Mouse (Mus musculus): ENCODE measurements at regions not wholly inside any gene's neighbourhood (a gene's known extent, or its start where the extent isn't known, plus 50 kb on each side); places are given as distances from the start of the nearest gene placed in this dataset.

DNA sequence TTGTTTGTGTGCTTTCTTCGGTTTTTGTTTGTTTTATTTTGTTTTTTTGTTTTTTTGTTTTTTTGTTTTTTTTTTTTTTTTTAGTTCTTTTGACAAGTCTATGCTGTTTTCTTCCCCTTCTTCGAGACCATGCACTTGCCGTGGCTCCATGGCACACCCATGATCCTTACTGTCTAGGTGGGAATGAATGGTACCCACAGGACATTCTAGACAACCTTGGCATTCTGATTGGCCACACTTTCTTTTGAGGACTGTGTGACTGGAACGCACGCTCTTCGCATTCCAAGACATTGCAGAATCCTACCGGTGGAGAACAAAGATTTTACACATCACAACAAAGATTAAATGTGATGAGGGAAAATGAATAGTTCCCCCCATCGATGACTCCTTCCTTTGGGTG, 340.1 kb downstream of the Adgrl2 start:
- H3K36me3 ChIP-seq: no peaks in the 10 kb centered on the region
- no peaks in the 10 kb centered on the region for H3K27me3 ChIP-seq (replicated peaks)
- H3K9ac ChIP-seq: no peak overlapping the region
- no peak overlapping the region for H3K4me2 ChIP-seq
- no peak for ATAC-seq
- no peaks in the 10 kb centered on the region for H3K9me3 ChIP-seq (replicated peaks)
- H3K4me3 ChIP-seq: no peak overlapping the region
- 77% methylated on average over 8 of the region's 8 CpGs for WGBS (ENCODE audit: insufficient replicate concordance)
- no peak overlapping the region for H3K27ac ChIP-seq
- no peaks in the 10 kb centered on the region for H3K4me1 ChIP-seq

GRCm38 (mm10) chr3:148644924-148645323, 345.4 kb downstream of the Adgrl2 start:
- ATAC-seq: no peak

GRCm38 (mm10) chr3:148641581-148641980, 348.8 kb downstream of the Adgrl2 start:
- Histone ChIP-seq H3K4me3 (no peak overlapping the region), H3K36me3 (no peaks in the 10 kb centered on the region), H3K27ac (no peak overlapping the region), H3K4me1 (no peaks in the 10 kb centered on the region), H3K9ac (no peak overlapping the region), H3K27me3 (replicated peaks) (no peaks in the 10 kb centered on the region), H3K4me2 (no peak overlapping the region), H3K9me3 (replicated peaks) (no peaks in the 10 kb centered on the region)
- WGBS (ENCODE audit: insufficient replicate concordance): 57% methylated on average over 3 of the region's 3 CpGs
- ATAC-seq: no peak

More at GRCm38 (mm10) chr3:148644924-148645323, 345.4 kb downstream of the Adgrl2 start:
- H3K9ac ChIP-seq: no peak overlapping the region
- H3K27ac ChIP-seq: no peak overlapping the region
- no peaks in the 10 kb centered on the region for H3K27me3 ChIP-seq (replicated peaks)
- H3K9me3 ChIP-seq (replicated peaks): no peaks in the 10 kb centered on the region
- no peak overlapping the region for H3K4me3 ChIP-seq
- H3K4me2 ChIP-seq: no peak overlapping the region
- WGBS (ENCODE audit: insufficient replicate concordance): 71% methylated on average over 5 of the region's 5 CpGs
- no peaks in the 10 kb centered on the region for H3K4me1 ChIP-seq
- H3K36me3 ChIP-seq: no peaks in the 10 kb centered on the region

DNA sequence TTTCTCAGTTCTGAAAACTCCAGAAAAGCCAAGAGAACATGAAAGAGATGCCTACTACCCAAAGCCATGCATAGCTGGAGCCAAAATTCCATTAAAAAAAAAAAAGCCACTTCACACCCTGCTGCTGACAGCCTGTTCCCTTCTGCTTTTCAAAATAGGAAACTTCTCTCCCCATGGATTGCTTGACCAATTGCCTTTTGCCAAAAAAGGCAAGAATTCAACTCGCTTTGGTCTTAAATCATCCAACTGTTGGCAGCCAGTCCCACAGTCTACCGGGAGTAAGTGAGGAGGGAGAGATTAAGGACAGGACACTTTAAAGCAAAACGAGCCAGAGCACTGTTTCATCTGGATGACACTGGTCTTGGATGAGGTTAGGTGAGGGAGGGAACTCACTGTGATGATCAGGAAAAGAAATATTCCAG, 349.7 kb downstream of the Adgrl2 start:
- Histone ChIP-seq H3K4me1 (no peaks in the 10 kb centered on the region), H3K4me3 (no peak overlapping the region), H3K27me3 (replicated peaks) (no peaks in the 10 kb centered on the region), H3K4me2 (no peak overlapping the region), H3K27ac (no peak overlapping the region), H3K36me3 (no peaks in the 10 kb centered on the region), H3K9me3 (replicated peaks) (no peaks in the 10 kb centered on the region), H3K9ac (no peak overlapping the region)
- 52% methylated on average over 3 of the region's 3 CpGs for whole genome bisulfite sequencing (ENCODE audit: insufficient replicate concordance)
- no peak for ATAC-seq

DNA sequence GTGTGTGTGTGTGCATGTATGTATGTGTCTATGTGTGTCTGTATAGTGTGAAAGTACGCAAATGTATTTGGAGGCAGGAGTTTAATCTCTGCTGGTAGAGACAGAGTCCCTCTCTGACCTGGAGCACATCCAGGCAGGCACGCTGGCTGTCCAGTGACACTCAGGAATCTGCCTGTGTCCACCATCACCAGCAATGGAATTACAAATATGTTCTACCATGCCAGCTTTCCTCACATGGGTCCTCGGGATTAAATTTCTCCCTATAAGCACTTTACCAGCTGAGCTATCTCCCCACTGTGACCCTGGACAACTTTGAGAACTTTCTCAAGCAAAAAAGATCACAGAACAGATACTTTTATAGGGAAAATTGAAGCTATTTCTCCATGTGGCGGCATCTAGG, 355.3 kb downstream of the Adgrl2 start:
- no peak overlapping the region for H3K9ac ChIP-seq
- H3K9me3 ChIP-seq (replicated peaks): no peaks in the 10 kb centered on the region
- H3K27ac ChIP-seq: no peak overlapping the region
- H3K4me3 ChIP-seq: no peak overlapping the region
- no peak overlapping the region for H3K4me2 ChIP-seq
- 67% methylated on average over 4 of the region's 4 CpGs for WGBS (ENCODE audit: insufficient replicate concordance)
- H3K27me3 ChIP-seq (replicated peaks): no peaks in the 10 kb centered on the region
- H3K36me3 ChIP-seq: no peaks in the 10 kb centered on the region
- no peaks in the 10 kb centered on the region for H3K4me1 ChIP-seq
- ATAC-seq: no peak

GRCm38 (mm10) chr3:148634352-148634751, 356.0 kb downstream of the Adgrl2 start:
- no peak overlapping the region for H3K9ac ChIP-seq
- no peak overlapping the region for H3K27ac ChIP-seq
- no peak overlapping the region for H3K4me2 ChIP-seq
- no peak overlapping the region for H3K4me3 ChIP-seq
- H3K9me3 ChIP-seq (replicated peaks): no peaks in the 10 kb centered on the region
- H3K4me1 ChIP-seq: no peaks in the 10 kb centered on the region
- 60% methylated on average over 3 of the region's 3 CpGs for WGBS (ENCODE audit: insufficient replicate concordance)
- ATAC-seq: no peak
- H3K27me3 ChIP-seq (replicated peaks): no peaks in the 10 kb centered on the region
- H3K36me3 ChIP-seq: no peaks in the 10 kb centered on the region

DNA sequence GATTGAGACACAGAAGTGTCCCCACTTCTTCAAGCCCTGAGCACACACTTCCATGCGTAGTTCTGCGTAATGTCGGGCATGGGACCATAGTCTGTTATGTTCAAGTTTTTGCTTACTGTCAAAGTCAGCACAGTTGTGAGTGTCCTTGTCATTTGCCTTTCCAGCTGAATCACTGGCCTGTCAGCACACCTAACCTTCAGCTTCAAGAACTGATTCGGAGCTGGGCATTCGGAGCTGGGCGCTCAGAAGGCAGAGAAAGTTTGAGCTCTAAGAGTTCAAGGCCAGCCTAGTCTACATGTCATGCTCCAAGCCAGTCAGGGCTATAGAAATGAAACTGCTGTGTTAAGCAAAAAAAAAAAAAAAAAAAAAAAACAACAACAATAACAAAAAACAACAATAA, 357.1 kb downstream of the Adgrl2 start:
- H3K9me3 ChIP-seq (replicated peaks): no peaks in the 10 kb centered on the region
- H3K4me2 ChIP-seq: no peak overlapping the region
- 72% methylated on average over 6 of the region's 6 CpGs for WGBS (ENCODE audit: insufficient replicate concordance)
- no peaks in the 10 kb centered on the region for H3K4me1 ChIP-seq
- H3K36me3 ChIP-seq: no peaks in the 10 kb centered on the region
- no peak overlapping the region for H3K27ac ChIP-seq
- H3K27me3 ChIP-seq (replicated peaks): no peaks in the 10 kb centered on the region
- ATAC-seq: no peak
- no peak overlapping the region for H3K9ac ChIP-seq
- no peak overlapping the region for H3K4me3 ChIP-seq

- no peaks in the 10 kb centered on the region for H3K36me3 ChIP-seq
- H3K4me2 ChIP-seq: no peak overlapping the region
- 77% methylated on average over 2 of the region's 2 CpGs for WGBS (ENCODE audit: insufficient replicate concordance)
- no peaks in the 10 kb centered on the region for H3K4me1 ChIP-seq
- H3K27ac ChIP-seq: no peak overlapping the region
- no peak for ATAC-seq
- no peak overlapping the region for H3K4me3 ChIP-seq
- H3K27me3 ChIP-seq (replicated peaks): no peaks in the 10 kb centered on the region
- no peaks in the 10 kb centered on the region for H3K9me3 ChIP-seq (replicated peaks)
- no peak overlapping the region for H3K9ac ChIP-seq
These were observed 357.9 kb downstream of the Adgrl2 start for GRCm38 (mm10) chr3:148632449-148632848.

DNA sequence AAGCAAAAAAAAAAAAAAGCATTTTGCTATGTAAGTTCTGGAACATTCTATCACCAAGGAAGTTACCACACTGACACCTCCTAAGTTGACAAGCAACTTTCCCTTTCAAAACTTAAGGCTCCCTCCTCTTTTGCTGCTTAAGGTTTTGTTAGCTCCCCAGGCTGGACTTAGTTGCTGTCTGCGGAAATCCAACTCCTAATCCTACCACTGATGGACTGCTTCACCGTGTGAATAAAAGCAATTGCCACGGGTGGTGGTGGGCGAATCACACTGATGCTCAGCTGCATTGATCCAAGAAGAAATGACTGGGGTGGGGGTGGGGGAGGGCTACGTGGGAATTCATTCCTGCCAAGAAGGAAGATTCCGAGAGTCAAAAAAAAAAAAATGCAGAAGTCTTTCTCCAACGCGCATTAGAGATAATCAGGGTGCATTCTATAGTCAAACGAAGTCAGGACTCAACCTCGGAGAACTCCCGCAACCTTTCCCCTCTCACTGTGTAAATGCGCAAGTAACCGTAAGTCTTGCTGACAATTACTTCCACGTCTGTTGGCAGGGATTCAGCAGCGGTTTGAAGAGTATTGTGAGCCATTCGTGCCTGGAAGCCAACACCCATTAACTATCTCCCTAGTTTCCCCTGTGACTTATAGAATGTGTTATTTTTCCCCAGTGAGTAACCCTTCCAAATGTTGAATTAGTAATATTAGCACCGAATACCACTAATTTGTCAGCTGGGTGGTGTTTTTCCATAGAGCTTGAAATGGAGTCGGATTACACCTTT, 358.8 kb downstream of the Adgrl2 start:
- Histone ChIP-seq H3K9me3 (replicated peaks) (no peaks in the 10 kb centered on the region), H3K36me3 (no peaks in the 10 kb centered on the region), H3K4me2 (no peak overlapping the region), H3K27me3 (replicated peaks) (no peaks in the 10 kb centered on the region), H3K27ac (no peak overlapping the region), H3K4me3 (no peak overlapping the region), H3K4me1 (no peaks in the 10 kb centered on the region), H3K9ac (no peak overlapping the region)
- ATAC-seq: no peak
- 62% methylated on average over 18 of the region's 18 CpGs for WGBS (ENCODE audit: insufficient replicate concordance)

- Histone ChIP-seq H3K36me3 (no peaks in the 10 kb centered on the region), H3K4me3 (no peak overlapping the region), H3K4me1 (no peaks in the 10 kb centered on the region), H3K27ac (no peak overlapping the region), H3K9me3 (replicated peaks) (no peaks in the 10 kb centered on the region), H3K27me3 (replicated peaks) (no peaks in the 10 kb centered on the region), H3K4me2 (no peak overlapping the region), H3K9ac (no peak overlapping the region)
- 74% methylated on average over 7 of the region's 7 CpGs for WGBS (ENCODE audit: insufficient replicate concordance)
- ATAC-seq: no peak
These were observed 359.5 kb downstream of the Adgrl2 start for GRCm38 (mm10) chr3:148630865-148631264.

DNA sequence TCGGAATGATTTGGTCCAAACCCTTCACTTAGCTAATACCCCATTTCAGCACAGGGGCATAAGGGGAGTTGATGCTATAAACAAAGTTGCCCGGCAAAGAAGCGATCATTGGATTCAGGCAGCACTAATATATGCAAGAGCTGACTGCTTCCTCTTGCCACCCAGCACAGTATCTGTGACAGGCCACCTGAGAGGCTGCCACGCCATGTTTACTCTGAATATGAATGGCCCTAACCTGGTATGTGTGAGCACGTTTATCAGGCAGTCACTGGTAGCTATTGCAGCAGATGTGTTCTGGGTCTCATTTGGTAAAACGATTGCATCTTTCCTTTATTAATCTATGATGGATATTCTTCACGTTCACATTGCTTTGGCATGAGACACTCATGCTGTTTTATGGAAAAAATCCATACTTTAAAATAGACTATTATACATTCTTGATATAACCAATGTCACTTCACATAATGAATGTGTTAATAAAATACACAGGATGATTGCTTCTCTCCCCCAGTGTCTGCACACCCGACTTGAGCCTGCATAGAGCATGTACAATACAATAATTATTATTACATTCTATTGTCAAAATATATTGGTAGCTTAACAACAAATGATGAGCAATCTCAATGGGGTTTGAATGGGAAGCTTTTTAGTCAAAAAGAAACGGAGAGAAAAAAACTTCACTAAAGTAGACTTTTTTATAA, 375.2 kb downstream of the Adgrl2 start:
- 65% methylated on average over 9 of the region's 9 CpGs for WGBS (ENCODE audit: insufficient replicate concordance)
- Histone ChIP-seq H3K4me3 (no peak overlapping the region), H3K4me1 (no peaks in the 10 kb centered on the region), H3K36me3 (no peaks in the 10 kb centered on the region), H3K9me3 (replicated peaks) (no peaks in the 10 kb centered on the region), H3K4me2 (no peak overlapping the region), H3K27ac (no peak overlapping the region), H3K27me3 (replicated peaks) (no peaks in the 10 kb centered on the region), H3K9ac (no peak overlapping the region)
- no peak for ATAC-seq

DNA sequence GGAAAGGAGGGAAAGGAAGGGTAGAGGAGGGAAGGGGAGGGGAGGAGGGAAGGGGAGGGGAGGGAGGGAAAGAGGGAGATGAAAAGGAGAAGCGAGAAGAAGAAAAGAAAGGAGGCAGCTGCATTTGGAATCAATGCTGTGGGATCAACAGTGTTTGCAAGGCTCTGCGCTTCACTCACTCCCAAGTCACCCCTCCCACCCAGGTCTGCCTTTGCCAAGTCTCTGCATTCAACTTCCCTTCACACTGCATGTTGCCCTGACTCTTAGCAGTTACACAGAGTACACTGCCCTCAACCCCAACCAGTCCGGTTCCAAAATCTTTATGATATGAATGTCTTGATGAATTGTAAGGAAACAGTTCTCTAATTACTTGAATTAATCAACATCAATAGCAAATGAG, 376.9 kb downstream of the Adgrl2 start:
- Histone ChIP-seq H3K27me3 (replicated peaks) (no peaks in the 10 kb centered on the region), H3K9ac (no peak overlapping the region), H3K4me2 (no peak overlapping the region), H3K36me3 (no peaks in the 10 kb centered on the region), H3K4me1 (no peaks in the 10 kb centered on the region), H3K27ac (no peak overlapping the region), H3K9me3 (replicated peaks) (no peaks in the 10 kb centered on the region), H3K4me3 (no peak overlapping the region)
- 72% methylated on average over 3 of the region's 3 CpGs for WGBS (ENCODE audit: insufficient replicate concordance)
- no peak for ATAC-seq
